Mouse (Mus musculus) layer of hippocampus, adult 11-12 months (tissue): ENCODE measurements around the gene Camk2b.
"Not testable (repeated sequence)": the region's sequence is repeated elsewhere in the genome, so short reads cannot be mapped to it uniquely, and the experiment has no call there.

Experiments
- DNase-seq: peaks from one replicate; pipeline ENCODE4 v3.0.0; 2022; ENCODE audit warnings: low spot score

Camk2b gene

DNA sequence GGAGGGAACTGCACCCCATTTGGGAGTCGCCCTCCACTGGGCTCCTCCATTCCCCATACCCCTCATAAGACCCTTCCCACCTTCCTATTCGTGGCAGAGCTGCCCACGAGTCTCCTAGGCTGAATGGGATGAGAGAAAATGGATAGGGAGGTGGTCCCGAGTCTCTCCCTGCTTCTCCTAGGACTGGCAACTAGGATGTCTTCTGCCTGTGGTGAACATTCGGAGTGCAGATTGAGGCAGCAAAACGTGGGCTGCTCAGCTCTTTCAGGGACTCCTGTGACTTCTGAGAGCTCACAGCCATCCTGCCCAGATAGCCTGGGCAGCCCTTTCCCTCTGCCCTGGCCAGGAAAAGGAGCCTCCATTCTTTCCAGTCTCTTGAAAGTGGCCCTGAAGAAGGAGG lies at the start of gene Camk2b:
TSS of gene Camk2b (minus strand) at position 187 of the 400 bp plus-strand sequence.
- DNase-seq, result no peak

DNA sequence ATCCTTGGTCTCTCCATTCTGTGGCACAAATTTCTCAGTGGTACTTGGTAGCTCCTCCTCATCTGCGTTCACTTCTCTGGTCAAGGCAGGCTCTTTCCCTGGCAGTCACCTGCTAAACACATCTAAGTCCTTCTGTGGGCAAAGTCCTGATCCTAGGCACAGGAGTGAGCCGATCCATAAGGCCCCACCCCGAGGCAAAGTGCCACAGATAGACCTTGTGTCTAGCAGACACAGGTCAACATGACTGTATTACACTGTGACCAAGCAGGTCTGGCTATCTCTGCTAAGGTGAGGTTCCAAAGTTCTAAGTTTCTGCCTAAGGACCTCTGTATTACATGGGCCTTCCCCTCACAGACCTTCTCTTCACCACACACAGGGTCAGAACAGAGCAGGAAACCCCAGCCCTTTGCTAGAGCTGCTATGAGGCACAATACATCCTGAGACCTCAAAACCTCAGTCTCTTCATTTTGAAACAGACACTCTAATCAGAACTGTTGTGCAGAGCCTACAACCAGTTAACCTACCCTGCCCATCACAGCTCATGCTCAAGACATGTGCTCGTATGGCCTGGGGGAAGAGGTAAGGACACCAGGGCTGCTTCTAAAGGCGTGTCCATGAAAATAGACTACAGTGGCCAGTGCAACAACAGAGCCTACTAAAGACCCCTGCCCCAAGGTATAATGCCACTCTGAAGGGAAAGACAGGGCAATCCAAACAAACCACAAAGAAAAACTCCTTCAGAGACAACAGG lies 45.7 kb upstream of the Camk2b start:
- no peak for DNase-seq

DNA sequence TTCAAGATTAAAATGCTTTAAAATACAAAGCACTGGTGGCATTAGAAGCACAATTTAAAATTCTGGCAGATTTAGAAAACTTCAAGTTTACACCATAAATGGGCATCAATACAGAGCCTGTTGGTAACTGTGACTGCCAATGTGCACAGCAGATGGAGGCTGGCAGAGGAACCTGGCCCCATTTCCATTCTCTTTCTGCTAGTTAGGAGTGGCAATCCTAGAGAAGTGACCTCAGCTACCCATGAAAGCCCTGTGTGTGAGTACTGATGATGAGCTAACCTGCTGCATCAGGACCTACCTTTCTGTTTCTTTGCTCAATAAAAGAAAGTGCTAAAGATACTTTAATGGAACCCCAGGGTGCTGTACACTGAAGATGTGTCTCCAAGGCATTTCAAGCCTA lies 43.8 kb upstream of the Camk2b start:
- peak; percentile 77 for DNase-seq

DNA sequence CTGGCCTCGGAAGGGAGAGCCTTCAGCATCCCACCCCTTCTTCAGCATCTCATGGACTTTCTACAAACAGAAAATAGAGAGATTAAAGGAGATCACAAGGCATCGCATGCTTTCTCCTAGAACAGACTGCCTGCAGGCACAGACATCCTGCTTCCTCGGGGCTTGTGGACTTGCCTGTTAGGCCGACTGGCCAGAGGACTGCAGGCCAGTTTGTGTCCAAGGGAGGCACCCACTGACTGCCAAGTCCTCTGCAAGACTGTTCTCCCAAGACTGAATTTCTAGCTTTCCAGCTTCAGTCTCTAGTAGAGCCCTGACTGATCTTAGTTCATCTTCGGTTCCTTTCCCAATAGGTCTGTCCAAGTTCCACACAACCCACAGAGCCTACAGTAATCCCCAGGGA lies 42.1 kb upstream of the Camk2b start:
- no peak for DNase-seq

DNA sequence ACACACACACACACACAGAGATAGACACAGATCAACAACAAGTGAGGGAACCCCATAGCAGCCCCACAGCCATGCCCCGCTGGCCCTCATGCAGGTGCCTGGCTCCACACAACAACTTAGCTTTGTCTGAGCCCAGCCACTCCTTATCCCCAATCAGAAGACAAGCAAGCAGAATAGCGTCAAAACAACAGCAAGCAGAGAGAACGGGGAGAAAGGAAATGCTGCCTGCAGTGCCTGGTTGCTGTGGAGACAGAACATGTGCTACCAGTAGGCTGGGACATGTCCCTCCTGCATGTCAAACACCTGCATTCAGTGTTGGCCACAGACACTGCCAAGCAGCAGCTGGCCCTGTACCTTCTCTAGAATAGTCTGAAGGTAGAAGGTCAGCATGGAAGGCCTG lies 41.6 kb upstream of the Camk2b start:
- DNase-seq, result no peak

DNA sequence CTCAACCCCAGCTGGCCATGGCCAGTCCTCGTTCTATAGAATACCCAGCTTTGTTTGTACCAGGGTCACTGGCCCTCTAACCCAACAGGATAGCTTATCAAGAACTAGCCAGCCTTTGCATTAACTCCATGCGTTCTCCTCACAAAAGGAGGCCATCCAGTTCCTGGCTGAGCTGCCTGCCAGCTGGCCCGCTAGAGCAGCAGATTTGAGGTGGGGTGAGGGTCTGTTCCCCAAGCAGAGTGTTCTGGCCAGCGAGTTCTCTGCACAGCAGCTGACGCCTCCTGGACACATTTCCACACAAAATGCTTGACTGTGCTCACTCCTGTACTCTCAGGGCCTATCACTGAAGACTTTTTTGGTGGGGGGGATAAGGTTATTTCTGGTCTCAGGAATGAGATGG lies 38.6 kb upstream of the Camk2b start:
- DNase-seq, result peak; percentile 69

DNA sequence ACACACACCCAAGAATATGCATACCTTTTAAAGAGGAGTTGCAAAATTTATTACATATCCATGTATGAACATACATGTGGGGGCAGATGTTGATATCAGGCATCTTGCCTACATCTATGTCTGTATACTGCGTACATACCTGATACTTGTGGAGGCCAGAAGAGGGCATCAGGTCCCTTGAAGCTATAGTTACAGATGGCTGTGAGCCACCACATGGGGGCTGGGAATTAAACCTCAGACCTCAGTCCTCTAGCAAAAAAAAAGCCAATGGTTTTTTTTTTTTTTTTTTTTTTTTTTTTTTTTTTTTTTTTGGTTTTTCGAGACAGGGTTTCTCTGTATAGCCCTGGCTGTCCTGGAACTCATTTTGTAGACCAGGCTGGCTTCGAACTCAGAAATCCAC lies 30.5 kb upstream of the Camk2b start:
- DNase-seq, result not testable (repeated sequence)

DNA sequence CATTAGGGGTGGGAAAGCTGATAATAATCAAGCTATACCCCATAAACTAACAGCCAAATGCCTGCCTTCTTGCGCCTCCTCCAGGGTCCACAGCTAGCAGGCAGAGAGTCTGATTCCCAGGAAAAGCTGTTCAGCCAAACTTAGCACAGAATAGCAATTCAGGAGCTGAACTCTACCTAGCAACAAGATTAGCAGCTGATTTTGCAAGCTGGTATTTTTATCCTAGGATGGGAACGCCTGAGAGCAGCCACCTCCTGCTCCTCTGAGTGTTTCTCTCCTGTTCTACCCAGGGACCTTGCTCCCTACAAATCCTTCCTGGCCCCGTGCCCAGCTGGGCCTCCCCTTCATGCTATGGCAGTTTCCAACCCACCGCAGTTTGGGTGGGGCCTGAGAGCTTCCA lies 20.8 kb upstream of the Camk2b start:
- peak; percentile 50 for DNase-seq

DNA sequence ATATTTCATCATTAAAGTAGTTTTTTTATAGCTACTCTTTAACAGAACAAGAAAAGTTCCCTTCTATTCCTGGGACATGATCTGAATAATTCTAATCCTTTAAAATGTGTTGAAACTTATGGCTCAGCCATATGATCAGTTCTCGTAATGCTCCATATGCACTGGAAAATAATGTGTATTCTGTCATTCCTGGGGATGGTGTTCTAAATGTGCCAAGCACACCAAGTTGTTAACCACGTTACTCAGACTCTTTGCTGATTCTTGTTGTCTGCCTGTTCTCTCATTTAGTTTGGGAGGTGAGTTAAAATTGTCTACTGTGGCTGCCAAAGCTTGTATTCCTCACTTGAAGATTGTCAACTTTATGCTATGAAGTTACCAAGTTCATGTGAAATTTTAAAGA lies 12.6 kb upstream of the Camk2b start:
- DNase-seq, result no peak

DNA sequence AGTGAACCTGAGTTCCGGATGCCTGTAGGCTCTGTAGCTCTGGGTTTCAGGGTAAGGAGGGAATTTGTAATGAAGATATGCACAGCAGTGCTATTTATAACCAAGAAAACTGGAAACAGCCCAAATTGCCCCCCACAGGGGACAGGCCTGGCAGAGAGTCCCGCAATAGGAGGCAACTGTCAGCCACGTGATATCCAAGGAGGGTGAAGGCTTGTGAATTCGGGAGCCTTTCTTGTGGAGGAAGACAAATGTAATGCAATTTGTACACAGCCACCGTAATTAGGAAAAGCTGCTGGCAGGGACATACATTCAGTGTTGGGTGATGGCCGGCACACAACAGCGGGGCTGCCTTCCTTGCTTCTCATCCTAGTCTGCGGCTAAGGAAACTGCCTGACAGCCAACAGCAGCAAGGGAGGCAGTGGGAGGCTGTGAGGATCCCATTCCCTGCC lies 9.5 kb upstream of the Camk2b start:
- DNase-seq, result no peak

DNA sequence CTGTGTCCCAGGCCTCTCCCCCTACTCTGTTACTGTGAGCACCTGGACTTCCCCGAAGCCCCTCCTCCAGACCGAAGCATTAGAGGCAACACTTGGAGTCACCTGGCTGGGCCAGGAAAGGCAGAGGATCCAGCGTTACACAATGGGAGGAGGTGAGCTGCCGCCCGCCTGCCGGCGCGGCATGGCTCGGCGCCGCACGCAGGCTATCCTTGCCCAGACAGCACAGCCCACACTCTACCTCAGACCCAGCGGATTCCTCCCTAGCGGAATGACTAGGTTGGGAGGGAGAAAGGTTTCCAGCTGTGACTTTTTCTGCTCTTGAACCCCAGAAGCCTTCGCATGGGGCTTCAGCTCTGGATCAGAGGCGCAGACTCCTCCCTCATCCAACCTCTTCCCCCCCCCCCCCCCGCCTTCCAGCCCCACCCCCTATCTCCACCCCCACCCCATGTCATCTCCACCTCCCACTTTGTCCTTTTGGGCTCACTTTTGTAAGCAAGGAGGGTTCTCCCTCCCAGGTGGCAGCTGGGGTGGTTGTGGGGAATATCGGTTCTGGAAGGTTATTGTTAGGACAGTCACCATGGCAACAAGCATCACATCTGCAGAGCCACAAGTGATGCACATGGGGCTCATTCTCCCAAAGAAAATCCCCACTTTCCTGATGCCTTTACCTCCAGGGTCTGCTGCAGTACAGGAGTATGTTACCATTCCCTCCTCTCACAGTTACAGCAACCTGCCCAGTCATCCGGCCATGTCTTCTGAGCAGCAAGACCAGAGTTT lies 2.2 kb upstream of the Camk2b start:
- peak; percentile 52 for DNase-seq

DNA sequence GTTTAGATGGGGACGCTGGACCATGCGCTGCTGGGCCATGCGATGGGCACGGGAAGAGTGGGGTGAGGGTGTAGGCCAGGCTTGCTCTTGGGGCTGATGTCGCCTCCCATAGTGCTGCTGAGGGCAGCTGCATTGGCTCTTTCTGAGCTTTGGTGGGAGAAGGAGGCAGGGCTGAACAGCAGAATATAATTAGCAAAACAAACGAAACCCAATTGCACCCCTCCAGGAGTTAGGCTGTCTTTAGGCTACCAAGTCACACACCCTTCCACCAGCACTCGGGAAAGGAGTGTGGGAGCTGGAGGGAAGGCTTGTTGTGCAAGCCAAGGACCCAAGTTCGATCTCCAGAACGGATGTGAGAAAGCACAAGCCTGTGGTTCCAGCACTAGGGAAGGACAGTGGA lies 998 bp upstream of the Camk2b start:
- DNase-seq, result no peak

DNA sequence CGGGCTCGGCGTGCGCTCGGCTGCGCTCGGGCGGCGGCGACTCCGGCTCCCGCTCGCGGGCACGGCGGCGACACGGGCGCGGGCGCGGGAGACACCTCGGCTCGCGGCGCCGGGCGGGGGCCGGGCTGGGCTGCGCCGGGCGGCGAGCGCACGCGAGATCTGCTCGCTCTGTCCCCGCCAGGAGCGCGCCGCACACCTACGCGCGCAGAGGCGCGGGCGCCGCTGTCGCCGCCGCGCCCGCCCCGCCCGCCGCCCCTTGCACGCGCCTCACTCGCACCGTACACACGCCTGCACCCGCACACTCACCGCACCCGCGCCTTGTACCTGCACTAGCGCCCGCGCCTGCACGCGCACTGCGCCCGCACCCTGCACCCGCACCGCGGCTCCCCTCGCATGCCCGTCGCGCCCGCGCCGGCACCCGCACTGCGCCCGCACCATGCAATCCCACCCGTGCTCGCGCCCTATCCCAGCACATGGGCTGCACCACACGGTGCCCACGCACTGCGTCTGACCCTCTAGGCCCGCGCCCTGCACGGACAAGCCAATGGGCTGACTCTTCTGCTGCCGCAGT lies 526 bp downstream of the Camk2b start:
- DNase-seq, result peak; percentile 65

DNA sequence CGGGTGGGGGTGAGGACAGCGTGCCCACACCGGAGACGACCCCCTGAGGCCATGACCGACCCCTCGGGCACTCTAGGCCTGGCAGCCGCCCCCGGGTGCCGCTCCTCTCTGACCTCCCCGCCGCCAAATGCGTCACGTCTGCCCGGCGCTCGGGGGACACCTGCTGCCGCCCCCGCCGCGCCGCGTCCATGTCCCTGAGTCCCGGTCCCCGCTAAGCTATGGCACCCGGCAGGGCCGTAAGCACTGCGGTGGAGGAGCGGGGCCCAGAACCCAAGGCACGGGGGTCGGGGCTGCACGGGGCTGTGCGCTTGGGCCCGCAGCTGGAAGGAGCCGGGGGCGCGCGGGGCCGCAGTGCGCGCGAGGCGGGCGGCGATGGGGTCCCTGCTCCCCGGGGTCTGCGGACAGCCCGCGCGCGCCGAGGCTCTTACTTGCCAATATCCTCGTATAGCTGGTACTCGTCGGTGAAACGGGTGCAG lies 1.1 kb downstream of the Camk2b start:
- DNase-seq, result no peak

DNA sequence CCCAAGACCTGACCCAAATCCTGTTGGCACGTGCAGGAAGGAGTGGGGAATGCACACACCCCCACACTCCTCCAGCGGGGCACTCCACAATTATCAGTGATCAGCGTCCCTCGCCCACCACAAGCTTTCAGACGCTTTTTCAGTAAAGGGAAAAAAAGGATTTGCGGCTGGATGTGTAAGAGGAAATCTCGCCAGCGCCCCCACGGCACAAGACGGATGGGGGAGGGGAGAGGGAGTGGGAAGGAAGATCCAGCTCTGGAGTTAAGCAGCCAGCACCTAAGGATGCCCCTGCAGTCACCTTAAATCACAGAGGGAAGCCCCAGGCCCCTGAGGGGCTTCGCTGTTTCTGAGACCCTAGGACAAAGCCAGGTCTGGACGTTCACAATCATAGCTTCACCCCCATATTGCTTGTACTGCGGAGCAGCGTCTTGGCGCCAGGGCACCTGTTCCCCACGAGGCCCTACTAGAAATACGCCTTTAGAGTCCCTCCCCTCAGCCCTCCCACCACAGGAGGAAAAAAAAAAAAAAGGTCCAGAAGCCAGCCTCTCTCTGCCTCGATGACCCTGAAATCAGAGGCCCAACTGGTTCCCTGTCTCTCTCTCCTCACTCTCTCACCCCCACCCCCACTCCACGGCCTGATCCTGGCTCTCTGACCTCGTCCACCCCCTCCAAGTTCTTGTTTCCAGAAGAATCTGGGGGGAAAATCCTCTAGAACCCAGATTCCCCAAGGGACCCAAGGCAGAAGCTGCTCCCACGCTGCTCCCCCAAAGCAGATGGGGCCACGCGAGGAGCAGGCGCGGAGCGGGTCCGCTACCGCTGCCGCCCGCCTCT lies 1.7 kb downstream of the Camk2b start:
- peak; percentile 46 for DNase-seq

DNA sequence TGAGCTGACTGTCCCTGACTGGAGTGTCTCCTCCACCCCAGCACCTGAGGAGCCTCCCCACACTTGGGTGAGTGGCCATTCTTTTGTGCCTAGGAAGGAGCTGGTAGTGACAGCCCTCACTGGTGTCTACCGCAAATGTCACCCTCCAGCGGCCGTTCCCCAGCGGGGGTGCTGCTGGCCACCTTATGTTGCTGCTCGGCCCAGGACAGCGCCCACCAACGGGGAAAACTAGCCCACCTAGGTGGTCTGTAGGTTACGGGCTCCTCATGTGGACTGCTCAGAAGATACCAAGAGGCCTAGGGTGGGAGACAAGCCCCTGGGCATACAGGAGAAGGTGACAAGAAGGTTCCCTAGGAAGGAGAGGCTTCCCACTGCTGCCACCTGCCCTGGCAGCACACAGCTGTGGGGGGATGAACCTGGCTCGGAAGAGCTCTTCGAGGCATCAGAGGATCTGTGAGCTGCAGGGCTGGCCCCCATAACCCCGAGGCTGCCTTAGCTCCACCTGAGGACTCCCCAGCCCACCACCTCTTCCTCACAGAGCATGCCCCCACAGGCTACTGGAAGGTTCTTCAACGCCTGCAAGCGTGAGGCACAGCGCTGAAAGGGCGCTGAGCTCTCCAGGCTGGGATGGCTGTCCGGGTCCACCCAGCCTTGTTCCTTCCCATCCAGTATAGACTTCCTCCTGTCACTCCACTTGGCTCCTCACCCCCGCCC lies 2.5 kb downstream of the Camk2b start:
- no peak for DNase-seq

DNA sequence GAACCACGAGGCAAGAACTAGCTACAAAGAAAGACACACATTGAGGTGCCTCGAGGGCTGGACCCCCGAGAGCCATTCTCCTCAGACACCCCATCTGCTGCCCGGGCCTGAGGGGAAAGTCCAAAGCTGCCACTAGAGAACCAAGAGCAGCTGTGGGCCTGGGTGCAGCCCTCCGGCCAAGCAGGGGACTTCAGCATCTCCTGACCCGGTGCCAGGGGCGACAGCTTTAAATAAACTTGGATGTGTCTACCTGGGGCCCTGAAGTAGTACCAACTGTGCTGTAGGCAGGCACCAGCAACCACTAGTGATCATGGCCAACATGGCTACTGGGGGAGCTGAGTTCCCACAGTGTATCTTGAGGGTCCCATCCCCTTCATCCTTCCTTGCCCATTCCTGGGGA lies 3.1 kb downstream of the Camk2b start:
- no peak for DNase-seq

DNA sequence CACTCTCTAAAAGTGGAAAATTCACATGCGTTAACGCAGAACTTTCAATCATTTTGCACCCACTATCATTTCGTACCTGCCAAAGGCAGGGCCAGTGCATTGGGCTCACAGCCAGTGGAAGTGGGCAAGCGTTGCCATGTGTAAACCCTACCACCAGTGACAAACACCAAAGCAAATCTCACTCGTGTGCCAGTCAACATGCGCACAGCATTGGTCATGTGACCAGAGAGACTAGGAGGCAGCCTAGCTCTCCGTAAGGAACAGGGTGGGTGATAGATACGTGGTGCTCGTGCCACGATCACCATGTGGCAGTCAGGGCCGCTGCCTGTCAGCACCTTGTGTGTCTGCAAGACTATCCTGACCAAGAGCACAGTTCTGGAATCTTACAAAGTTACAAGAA lies 3.8 kb downstream of the Camk2b start:
- no peak for DNase-seq

DNA sequence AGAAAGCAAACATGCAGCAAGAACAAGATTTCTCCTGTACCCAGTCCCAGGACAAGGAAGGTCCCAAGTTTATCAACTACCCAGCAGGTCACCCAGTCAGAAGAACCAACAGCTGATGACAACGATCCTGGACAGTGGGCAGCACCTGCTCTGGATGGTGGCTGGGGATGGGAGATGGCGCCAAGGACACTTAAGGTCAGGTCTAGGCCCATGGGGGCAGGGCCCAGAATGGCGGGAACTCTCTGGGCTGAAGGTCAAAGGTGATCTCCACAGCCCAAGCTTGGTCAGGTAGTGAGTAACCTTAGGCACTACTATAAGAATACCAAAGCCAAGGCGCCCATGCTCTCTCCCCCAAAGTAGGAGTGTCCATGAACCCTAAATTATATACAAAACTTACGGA lies 4.3 kb downstream of the Camk2b start:
- no peak for DNase-seq

DNA sequence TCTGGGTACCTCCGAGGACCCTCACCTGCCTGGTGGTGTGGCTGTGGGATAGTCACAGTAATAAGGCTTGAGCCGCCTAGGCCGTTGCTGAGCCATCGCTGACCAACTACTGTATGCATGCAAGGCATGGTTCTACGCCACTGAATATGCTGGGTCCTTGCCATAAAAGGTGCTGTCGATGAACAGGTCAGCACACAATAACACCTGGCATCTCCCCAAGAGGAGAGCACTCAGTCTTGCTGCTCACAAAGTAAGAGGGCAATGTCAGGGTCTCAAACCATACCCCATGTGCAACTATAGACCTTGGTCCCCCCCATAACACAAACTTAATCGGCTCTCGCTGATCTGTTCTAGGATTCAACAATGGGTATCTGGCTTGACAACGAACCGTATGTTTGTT lies 7.0 kb downstream of the Camk2b start:
- no peak for DNase-seq

DNA sequence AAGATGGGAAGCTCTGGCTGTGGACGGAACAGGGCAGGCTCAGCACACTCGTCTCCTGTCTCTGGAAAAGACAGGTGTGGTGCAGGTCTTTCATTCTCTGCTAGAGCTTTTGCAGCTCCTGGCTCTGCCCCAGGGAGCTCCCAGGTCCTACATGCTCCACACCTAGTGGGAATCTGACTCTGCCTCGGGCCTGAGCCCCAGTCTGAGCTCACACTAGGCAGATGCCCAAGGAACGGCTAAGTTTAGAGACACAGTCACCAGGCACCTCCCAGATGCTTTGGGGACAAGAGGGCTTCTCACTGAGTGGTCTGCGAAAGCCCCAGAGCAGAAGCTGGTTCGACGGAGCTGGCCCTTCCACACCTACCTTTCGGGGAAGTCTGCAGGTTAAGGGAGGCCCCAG lies 12.8 kb downstream of the Camk2b start:
- no peak for DNase-seq
